Mouse (Mus musculus) lung, embryonic 14.5 days (tissue): Measurements from ENCODE around the gene Nop2. TPM values are rescaled to one million over a fixed set of nuclear protein-coding genes. Genes with fewer than 3 reads are reported as not detected.

Experiments used
- ATAC-seq: fragments of 200-750 bp; cut with Nextera tagmentation; 2 replicates; pipeline ENCODE4 v1.8.0; 2017; ENCODE audit warnings: mild to moderate bottlenecking, moderate TSS enrichment, moderate library complexity; ENCODE audit not compliant: insufficient read depth
- DNase-seq: peaks from one replicate; pipeline ENCODE4 v3.0.0-alpha.2; 2015
- H3K27ac ChIP-seq: fragments of 300-500 bp; sonication (generic); 2 replicates; pipeline ENCODE4 v1.5.1; 2014; ENCODE audit warnings: low read depth, mild to moderate bottlenecking, moderate library complexity
- H3K27me3 ChIP-seq: fragments of 300-500 bp; sonication (generic); 2 replicates; pipeline ENCODE4 v1.6.1; 2014; ENCODE audit warnings: low read length, control low read depth; ENCODE audit not compliant: insufficient read depth
- H3K36me3 ChIP-seq: fragments of 300-500 bp; sonication (generic); 2 replicates; pipeline ENCODE4 v1.6.1; 2014; ENCODE audit warnings: control low read depth; ENCODE audit not compliant: insufficient read depth
- H3K4me1 ChIP-seq: fragments of 300-500 bp; sonication (generic); 2 replicates; pipeline ENCODE4 v1.6.1; 2014; ENCODE audit warnings: antibody characterized with exemption, control low read depth; ENCODE audit not compliant: insufficient read depth
- H3K4me2 ChIP-seq: fragments of 300-500 bp; sonication (generic); 2 replicates; pipeline ENCODE4 v1.6.1; 2014; ENCODE audit warnings: mild to moderate bottlenecking
- H3K4me3 ChIP-seq: fragments of 300-500 bp; sonication (generic); 2 replicates; pipeline ENCODE4 v1.5.1; 2014; ENCODE audit warnings: low read depth, low read length
- H3K9ac ChIP-seq: fragments of 300-500 bp; sonication (generic); 2 replicates; pipeline ENCODE4 v1.6.1; 2014
- H3K9me3 ChIP-seq: fragments of 300-500 bp; sonication (generic); 2 replicates; pipeline ENCODE4 v1.6.1; 2016; ENCODE audit warnings: low read depth, low read length, control low read depth
- CTCF ChIP-seq: IDR thresholded peaks from 2 replicates; pipeline ENCODE4 v1.5.1; 2016; ENCODE audit warnings: antibody characterized with exemption, low read depth
- WGBS: fragments of 180-500 bp; shearing (Covaris S2); extraction: QIAGEN DNeasy Blood & Tissue Kit; methylation state at CpG from one replicate; pipeline ENCODE4 v1.1.7; 2014; 5-methylcytosine and 5-hydroxymethylcytosine counted together
- polyA plus RNA-seq: library from polyadenylated mRNA; unstranded; fragments of >200 nt; fragmentation: Nextera tagmentation; extraction: Ambion mirVana; gene quantifications from 2 replicates; pipeline ENCODE4 v1.2.1, GENCODE M21; 2014

Nop2 gene
- polyA plus RNA-seq, 1 experiment from 2014 or later: 70.6 TPM

DNA sequence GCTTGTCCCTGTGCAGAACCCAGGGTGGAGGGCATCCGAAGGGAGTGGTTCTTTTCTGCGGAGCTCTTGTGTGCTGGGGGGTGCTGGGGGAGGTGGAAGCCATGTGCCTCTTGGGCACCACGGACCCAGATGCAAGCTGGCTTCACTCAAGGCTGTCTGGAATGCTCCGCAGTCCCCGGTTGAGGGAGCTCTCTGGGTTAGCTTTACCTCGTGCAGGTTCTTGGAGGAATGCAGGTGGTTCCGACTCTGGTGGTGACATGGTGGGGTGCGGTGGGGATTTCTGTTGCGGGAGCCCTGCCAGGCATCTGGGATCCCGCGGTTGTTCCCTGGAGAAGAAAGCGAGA is 34.4 kb upstream of the Nop2 start:
- peak overlapping the region; percentile 86 for H3K9ac ChIP-seq
- H3K27ac ChIP-seq: peak overlapping the region; percentile 96; the same call in 1 of the 2 replicates
- peak overlapping the region; percentile 93 for H3K4me3 ChIP-seq
- H3K4me1 ChIP-seq: peaks cover 29% of the 10 kb centered on the region
- TF ChIP-seq CTCF: no peak
- no peaks in the 10 kb centered on the region for H3K27me3 ChIP-seq
- peak overlapping the region; percentile 96 for H3K4me2 ChIP-seq
- DNase-seq: peak; percentile 34
- ATAC-seq: no peak
- WGBS: 2% methylated on average over 12 of the region's 12 CpGs
- H3K36me3 ChIP-seq: peaks cover 47% of the 10 kb centered on the region
- H3K9me3 ChIP-seq: no peaks in the 10 kb centered on the region

GRCm38 (mm10) chr6:125097951-125098350 is 33.8 kb upstream of the Nop2 start:
- Histone ChIP-seq H3K36me3 (peaks cover 54% of the 10 kb centered on the region), H3K27me3 (no peaks in the 10 kb centered on the region), H3K4me2 (peak overlapping the region; percentile 96), H3K9me3 (no peaks in the 10 kb centered on the region), H3K27ac (no peak overlapping the region), H3K9ac (peak overlapping the region; percentile 86), H3K4me1 (peaks cover 29% of the 10 kb centered on the region), H3K4me3 (peak overlapping the region; percentile 93)
- 36% methylated on average over 8 of the region's 8 CpGs for WGBS
- no peak for ATAC-seq
- no peak for DNase-seq
- TF ChIP-seq CTCF: no peak

DNA sequence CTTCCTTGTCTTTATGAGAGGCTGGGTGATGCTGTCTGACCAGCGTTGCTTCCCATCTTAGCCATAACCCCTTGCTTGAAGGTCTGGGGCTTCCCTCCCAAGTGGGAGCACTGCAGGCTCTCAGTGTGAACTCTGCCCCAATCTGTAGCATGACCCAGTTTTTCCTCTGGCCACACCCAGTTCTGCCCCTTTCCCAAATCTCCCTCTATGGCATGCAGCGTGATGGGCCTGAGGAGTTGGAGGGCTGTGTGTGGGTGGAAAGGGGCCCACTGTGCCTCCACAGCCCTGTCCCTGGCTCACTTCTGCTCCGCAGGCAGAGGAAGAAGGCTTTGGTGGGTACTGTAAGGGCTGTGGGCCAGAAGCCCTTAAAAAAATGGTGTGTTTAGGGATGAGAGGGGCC is 33.2 kb upstream of the Nop2 start:
- H3K9me3 ChIP-seq: no peaks in the 10 kb centered on the region
- DNase-seq: no peak
- H3K9ac ChIP-seq: peak overlapping the region; percentile 86
- H3K4me1 ChIP-seq: peaks cover 29% of the 10 kb centered on the region
- peaks cover 59% of the 10 kb centered on the region for H3K36me3 ChIP-seq
- WGBS: 44% methylated on average over 3 of the region's 3 CpGs
- no peak overlapping the region; the same call in 1 of the 2 replicates for H3K27ac ChIP-seq
- peak overlapping the region; percentile 96 for H3K4me2 ChIP-seq
- no peaks in the 10 kb centered on the region for H3K27me3 ChIP-seq
- no peak for ATAC-seq
- H3K4me3 ChIP-seq: peak overlapping the region; percentile 93
- no peak for TF ChIP-seq CTCF

- H3K9me3 ChIP-seq: no peaks in the 10 kb centered on the region
- H3K27me3 ChIP-seq: no peaks in the 10 kb centered on the region
- TF ChIP-seq CTCF: no peak
- peaks cover 69% of the 10 kb centered on the region for H3K36me3 ChIP-seq
- WGBS: 30% methylated on average over 5 of the region's 5 CpGs
- H3K4me3 ChIP-seq: peak overlapping the region; percentile 93
- peak overlapping the region; percentile 42 for H3K27ac ChIP-seq
- peaks cover 29% of the 10 kb centered on the region for H3K4me1 ChIP-seq
- peak overlapping the region; percentile 47 for H3K9ac ChIP-seq
- H3K4me2 ChIP-seq: peak overlapping the region; percentile 96
- no peak for ATAC-seq
- DNase-seq: peak; percentile 32
Observed at GRCm38 (mm10) chr6:125099421-125099971, 32.2 kb upstream of the Nop2 start.

DNA sequence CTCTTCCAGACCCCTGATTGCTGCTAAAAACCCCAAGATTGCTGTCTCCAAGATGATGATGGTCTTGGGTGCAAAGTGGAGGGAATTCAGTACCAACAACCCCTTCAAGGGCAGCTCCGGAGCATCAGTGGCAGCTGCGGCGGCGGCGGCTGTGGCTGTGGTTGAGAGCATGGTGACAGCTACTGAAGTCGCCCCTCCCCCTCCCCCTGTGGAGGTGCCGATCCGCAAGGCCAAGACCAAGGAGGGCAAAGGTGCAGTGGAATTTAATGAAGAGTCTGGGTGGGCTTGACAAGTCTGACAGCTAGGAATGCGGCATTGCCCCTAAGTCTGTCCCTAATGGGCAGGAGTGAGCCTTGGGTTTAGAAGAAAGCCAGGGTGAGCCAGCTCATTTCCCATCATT is 30.3 kb upstream of the Nop2 start:
- peaks cover 88% of the 10 kb centered on the region for H3K36me3 ChIP-seq
- H3K27me3 ChIP-seq: no peaks in the 10 kb centered on the region
- no peak overlapping the region for H3K4me2 ChIP-seq
- no peak overlapping the region; the same call in 1 of the 2 replicates for H3K9ac ChIP-seq
- DNase-seq (no peak), ATAC-seq (no peak)
- no peaks in the 10 kb centered on the region for H3K9me3 ChIP-seq
- H3K4me3 ChIP-seq: no peak overlapping the region
- 42% methylated on average over 9 of the region's 9 CpGs for WGBS
- no peak overlapping the region for H3K27ac ChIP-seq
- TF ChIP-seq CTCF: no peak
- peaks cover 29% of the 10 kb centered on the region for H3K4me1 ChIP-seq

- no peaks in the 10 kb centered on the region for H3K9me3 ChIP-seq
- H3K4me3 ChIP-seq: no peak overlapping the region
- H3K27ac ChIP-seq: no peak overlapping the region
- WGBS: 81% methylated on average over 4 of the region's 4 CpGs
- TF ChIP-seq CTCF: no peak
- H3K4me1 ChIP-seq: peaks cover 9% of the 10 kb centered on the region; the same call in 1 of the 2 replicates
- DNase-seq (no peak), ATAC-seq (no peak)
- H3K27me3 ChIP-seq: no peaks in the 10 kb centered on the region
- no peak overlapping the region for H3K9ac ChIP-seq
- H3K4me2 ChIP-seq: no peak overlapping the region
- H3K36me3 ChIP-seq: peaks cover 99% of the 10 kb centered on the region
Observed at GRCm38 (mm10) chr6:125104223-125104622, 27.5 kb upstream of the Nop2 start.

GRCm38 (mm10) chr6:125107705-125108104 is 24.0 kb upstream of the Nop2 start:
- TF ChIP-seq CTCF: peak; percentile 45
- Histone ChIP-seq H3K36me3 (peaks cover 99% of the 10 kb centered on the region), H3K27ac (no peak overlapping the region), H3K4me1 (no peaks in the 10 kb centered on the region), H3K4me3 (no peak overlapping the region), H3K9ac (no peak overlapping the region), H3K27me3 (no peaks in the 10 kb centered on the region), H3K9me3 (no peaks in the 10 kb centered on the region), H3K4me2 (no peak overlapping the region)
- no peak for ATAC-seq
- DNase-seq: peak; percentile 26
- WGBS: 95% methylated on average over 2 of the region's 2 CpGs
